Mouse (Mus musculus) gastrocnemius, postnatal 36 days (tissue): ENCODE results near the gene Hilpda. TPM values are rescaled to one million over a fixed set of nuclear protein-coding genes. Genes with fewer than 3 reads are reported as not detected.

Experiments used
- DNase-seq, 2 experiments: peaks; one replicate each; pipeline ENCODE4 v3.0.0; 2022
- intact Hi-C: fragments of 180-260 bp; cut with DNase I; formaldehyde crosslinking; loops from one replicate; pipeline ENCODE4 v1.15.1; 2025
- total RNA-seq, 2 experiments: library from RNA; stranded (reverse); gene quantifications; 2 replicates each; pipeline ENCODE4 v1.2.3; 2021

The Hilpda gene
- total RNA-seq, 2 experiments from 2014 or later: 3.2 to 3.4 TPM

DNA sequence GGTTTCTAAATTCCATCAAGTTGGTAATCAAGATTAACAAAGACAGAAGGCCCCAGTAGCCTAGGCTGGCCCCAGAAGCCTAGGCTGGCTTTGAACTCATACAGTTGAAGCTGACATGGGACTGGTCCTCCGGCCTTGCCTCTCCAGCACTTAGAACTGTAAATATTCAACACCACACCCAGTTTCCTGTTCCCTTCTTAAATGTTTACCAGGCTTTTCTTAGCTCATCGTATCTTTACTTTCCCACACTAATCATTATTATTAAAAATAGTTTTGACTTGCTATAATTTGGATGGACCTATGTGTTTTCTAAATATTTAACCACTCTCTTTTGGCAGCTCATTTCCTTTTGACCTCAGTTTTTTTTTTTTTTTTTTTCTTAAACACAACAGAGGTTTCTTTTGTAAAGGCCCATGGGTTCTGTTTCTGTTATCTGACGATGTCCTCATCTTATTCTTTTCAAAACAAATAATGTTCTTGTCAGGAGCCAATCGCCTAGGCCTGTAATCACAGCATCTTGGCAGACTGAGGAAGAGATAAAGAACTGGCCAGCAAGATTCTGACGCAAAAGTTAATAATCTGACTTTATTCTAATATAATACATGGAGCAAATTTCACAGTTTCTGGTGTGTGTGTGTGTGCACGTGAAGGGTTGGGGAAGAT, 3.2 kb upstream of the Hilpda start:
- intact Hi-C loops: no loop called here
- DNase-seq: no peak

DNA sequence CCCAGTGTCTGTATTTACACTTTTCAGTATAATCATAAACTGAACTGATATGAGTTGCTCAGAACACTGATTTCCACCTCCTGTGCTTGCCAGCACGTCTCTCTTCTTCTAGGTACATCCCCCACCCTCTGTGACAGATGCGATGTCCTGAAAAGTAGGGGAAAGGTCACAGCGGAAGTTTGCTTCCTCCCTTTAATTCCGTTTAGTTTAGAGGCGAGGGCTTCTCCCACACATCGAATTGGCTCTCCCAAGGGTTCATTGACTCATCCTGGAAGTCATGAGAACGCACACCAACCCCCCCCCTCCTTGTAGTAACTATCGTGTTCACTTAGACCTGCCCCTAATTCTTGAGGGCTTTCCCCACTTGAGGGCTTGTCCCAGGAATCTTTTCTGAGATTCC, 1.3 kb upstream of the Hilpda start:
- no peak for DNase-seq
- intact Hi-C loops: no loop called here

DNA sequence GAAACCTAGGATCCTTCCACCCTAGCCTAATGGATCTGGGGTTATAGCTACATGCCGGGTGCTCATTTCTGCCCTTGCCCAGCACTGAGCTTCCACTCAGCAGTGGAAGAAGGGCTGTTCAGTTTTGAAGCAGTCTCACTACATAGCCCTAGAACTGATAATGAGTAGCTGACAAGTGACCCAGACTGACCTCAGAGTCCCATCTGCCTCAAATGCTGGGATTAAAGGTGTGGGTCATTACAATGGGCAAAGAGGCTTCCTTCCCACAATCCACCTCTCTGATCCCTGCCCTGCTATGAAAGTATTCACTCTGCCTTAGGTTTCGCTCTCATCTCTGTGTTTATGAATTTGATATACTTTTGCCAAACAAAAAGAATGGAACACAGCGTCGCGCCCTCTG, 4.5 kb downstream of the Hilpda start:
- DNase-seq: no peak
- intact Hi-C loops: no loop called here

DNA sequence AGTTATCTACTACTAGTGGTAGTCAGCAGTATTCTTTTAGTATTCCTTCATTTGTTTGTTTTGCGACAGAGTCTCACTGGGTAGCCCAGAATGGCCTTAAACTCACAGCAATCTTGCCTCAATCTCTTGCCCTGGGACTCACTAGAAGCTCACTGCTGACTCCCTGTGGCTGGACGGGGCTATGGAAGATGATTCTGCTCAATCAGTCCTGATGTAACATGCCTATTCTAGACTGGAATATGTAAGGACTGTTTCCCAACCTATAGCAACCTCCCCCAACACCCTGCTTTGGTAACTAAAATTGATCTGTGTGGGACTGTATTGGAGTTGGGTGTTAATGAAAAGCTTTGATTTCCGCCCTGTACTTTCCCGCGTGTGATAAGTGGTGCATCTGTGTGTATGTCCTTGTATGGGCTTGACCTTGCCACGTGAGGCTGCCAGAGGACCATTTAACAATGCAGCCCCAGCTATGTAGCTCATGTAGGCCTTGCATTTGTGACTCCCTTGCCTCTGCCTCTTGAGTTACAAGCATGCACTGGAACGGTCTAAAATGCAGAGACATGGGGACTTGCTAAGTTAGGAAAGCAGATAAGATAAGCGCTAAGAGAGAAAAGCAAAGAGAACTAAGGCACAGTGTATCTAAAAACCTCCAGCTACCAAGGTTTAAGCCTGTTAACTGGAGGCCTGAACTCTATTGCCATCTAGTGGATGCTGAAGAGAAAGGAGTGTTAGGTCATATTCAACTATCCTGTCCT, 6.4 kb downstream of the Hilpda start:
- intact Hi-C loops: loop anchor here (2.0 kb wide), 3 partner anchors 38 to 108 kb away; no protein-coding TSS in a partner anchor
- DNase-seq: no peak

DNA sequence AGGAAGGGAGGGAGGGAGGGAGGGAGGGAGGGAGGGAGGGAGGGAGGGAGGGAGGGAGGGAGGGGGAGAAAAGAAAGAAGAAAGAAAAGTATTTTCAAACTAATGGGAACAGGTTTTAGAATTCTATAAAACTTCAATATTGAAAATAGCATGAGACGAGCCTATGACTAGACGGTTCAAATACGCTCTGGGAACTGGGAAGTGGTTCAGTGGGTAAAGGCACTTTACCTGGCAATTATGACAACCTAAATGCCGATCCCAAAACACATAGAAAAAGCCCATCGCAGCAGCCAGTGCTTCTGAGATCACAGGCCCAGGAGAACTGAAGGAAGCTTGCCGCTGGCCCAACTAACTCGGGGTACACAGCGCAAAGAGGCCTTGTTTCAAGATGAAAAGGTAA, 7.0 kb downstream of the Hilpda start, which contains the start of gene Fam71f2:
TSS of gene Fam71f2 (plus strand) at position 301 of the 400 bp plus-strand sequence.
- intact Hi-C loops: loop anchor here (2.0 kb wide), 3 partner anchors 38 to 108 kb away; no protein-coding TSS in a partner anchor
- DNase-seq: no peak

DNA sequence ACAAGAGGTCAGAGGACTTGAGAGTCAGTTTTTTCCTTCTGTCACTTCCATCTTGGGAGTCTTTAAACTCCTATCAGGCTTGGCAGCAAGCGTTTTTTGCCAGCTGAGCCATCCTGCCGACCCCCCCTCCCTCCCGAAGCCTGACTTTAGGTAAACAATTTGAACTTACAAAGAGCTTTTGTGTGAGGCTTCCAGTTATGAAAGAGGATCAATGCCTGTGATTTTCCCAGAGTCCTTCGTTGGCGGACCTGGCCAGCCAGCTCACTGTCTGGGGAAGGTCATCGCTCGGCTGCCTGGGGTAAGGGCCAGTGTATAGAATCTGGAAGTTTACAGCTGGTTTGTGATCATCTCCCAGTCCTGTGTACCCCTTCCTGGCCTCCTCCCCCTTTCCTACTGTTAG, 8.4 kb downstream of the Hilpda start:
- intact Hi-C loops: no loop called here
- DNase-seq: no peak

DNA sequence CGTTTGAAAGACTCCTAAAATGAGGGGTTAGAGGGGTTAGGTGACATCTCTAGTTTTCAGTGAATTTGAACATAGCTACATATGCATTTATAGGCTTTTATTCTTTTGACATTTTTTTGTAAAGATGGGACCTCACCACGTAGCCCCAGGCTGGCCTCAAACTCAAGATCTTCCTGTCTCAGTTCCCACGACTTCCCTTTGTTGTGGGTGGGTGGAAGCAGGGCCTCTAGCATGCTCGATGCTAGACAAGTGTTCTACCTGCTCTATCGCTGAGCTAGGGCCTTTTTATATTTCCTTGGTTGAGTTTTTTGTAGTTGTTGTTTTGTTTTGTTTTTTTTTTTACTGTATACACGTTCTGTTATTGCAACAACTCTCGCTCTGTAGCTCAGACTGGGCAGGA, 14.6 kb downstream of the Hilpda start:
- no peak for DNase-seq

DNA sequence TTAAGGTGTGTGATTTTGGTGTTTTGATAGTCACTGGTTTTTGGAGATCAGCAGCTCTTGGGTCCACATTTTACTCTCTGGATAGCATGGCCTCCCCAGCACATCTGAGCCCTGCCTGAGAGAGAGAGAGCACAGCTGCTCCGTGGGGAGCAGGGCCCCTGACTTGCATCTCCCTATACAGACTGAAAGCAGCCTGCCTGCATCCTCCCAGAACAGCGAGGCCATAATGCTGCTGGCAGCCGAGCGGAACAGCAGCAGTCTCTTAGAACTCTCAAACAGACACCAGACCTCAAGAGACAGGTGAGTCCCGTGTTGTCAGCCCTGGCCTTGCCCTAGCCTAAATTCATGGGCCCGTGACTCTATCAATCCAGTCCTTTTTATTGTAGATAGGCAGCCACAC, 15.2 kb downstream of the Hilpda start:
- intact Hi-C loops: no loop called here
- DNase-seq: no peak

More for the DNA sequence above, 14.6 kb downstream of the Hilpda start:
- intact Hi-C loops: no loop called here

DNA sequence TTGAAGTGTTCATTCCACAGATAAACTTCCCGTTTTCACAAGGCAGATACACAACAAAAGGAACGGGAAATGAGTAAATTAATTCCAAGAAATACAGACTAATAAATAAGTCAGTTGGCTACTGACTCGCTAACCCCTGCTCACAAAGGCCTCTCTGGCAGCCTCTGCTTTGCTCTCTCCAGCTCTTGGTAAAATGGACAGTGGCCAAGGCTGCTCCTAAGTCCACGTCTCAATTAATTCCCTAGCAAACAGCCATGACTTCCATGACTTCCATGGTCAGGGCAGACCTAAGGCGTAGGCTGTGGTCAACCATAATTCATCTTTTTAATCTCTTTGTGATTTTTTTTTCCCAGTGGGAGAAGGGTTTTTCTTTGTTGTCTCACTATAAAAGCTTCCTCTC, 15.7 kb downstream of the Hilpda start:
- intact Hi-C loops: no loop called here
- no peak for DNase-seq

DNA sequence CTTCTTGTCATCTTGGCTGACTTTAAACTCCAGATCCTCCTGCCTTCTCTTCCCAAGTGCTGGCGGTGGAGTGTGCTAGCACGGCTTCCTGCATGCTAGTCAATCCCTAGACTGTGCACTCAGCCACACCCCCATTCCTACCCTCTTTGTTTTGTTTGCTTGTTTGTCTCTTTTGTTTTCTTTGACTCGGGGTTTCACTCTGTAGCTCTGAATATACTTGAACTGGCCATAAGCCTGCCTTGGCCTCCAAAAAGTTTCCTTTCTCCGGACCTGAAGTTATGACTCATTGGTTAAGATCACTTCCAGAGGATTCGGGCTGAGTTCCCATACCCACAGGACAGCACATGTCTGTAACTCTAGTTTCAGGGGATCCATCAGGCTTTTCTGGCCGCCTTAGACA, 16.4 kb downstream of the Hilpda start:
- intact Hi-C loops: no loop called here
- no peak for DNase-seq

DNA sequence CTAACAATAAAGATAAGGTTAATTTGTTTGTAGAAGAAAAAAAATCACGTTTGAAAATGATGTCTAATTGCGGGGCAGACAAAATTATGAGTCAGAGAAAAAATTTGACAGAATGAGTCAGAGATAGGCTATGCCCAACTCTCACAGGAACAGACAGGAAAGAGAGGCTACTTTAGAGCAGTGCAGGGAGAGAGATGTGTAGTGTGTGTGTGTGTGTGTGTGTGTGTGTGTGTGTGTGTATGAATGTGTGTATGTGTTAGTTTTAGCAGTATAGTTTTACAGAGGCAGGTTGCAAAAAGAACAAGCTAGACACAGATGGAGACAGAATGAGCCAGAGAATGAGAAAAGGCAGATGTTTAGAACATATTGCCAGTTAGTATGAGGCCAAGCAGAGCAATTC, 26.8 kb downstream of the Hilpda start:
- intact Hi-C loops: no loop called here
- DNase-seq: no peak

DNA sequence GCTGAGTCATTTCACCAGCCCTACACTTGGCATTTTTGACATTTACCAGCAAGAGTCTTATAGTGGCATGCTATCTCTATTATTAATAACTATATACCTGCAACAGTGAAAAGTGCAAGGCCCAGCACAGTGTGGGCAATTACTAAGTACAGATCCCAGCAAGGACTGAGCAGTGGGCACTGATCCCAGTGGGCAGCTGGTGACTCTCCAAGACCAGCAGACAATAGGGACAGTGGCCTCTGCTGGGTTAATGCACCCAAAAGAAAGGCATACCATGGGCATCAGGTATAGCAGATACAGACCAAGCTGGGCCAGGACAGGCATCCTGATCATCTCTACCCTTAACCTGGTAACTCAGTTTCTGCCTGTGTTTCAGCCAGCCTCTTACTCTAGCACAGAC, 31.0 kb downstream of the Hilpda start:
- DNase-seq: no peak
- intact Hi-C loops: no loop called here

DNA sequence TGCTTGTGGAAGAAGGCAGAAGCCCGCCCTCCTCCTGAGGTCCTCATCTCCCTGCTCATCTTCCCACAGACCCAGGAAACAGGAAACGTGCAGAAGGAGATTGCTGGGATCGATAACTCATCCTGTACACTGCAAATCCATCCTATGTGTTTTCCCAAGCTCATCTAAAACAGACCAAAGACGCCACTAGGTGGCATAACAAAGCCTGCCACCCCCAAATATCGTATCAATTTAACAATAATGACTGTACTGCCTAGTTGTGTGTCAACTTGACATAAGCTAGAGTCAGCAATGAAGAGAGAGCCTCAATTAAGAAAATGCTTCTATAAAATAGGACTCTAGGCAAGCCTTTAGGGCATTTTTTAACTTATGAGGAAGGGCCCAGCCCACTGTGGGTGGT, 31.4 kb downstream of the Hilpda start:
- intact Hi-C loops: no loop called here

DNA sequence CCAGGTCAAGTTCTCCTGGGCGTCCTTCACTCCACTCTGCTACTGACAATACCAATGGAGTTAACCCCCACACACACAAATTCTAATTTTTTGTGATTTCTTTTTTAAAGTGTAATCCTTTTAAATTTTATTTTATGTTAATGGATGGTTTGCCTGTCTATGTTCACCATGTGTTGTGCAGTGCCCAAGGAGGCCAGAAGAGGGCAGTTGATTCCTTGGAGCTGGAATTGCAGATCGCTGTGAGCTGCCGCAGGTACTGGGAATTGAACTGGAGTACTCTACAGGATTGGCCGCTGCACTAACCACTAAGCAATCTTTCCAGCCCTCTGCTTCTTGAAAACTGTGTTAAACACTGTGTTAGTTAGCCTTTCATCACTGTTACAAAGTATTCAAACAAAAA, 33.2 kb downstream of the Hilpda start:
- DNase-seq: no peak
- intact Hi-C loops: no loop called here

More for the DNA sequence above, 31.4 kb downstream of the Hilpda start:
- DNase-seq: no peak

DNA sequence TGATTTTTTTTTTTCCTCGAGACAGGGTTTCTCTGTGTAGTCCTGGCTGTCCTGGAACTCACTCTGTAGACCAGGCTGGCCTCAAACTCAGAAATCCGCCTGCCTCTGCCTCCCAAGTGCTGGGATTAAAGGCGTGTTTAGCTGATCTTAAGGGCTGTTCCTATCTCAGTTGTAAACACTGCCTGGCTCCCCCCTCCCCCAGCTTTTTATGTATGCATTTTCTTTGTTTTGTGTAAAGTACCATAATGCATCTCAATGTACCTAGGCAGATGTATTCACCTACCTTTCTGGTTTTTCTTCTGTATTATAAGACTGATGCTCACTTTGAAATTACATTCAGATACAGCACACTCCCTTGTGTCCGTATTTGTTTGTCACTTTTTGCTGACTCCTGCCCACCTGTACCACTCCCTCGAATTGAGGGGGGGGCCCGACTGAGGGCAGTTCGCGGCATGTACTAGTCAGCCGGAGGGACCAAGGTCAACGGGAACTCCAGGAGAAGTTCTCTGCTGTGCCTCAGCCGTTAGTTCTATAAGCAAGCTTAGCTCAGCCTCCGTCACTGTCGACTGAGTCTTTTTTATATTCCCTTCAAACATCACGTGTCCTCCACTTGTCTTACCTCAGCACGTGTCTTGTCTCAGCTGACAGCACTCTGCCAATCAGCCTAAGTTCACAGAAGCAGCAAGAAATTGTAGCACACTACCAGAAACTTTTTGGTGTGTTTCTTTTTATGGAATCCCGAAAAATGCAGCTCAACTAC, 36.7 kb downstream of the Hilpda start:
- intact Hi-C loops: no loop called here

DNA sequence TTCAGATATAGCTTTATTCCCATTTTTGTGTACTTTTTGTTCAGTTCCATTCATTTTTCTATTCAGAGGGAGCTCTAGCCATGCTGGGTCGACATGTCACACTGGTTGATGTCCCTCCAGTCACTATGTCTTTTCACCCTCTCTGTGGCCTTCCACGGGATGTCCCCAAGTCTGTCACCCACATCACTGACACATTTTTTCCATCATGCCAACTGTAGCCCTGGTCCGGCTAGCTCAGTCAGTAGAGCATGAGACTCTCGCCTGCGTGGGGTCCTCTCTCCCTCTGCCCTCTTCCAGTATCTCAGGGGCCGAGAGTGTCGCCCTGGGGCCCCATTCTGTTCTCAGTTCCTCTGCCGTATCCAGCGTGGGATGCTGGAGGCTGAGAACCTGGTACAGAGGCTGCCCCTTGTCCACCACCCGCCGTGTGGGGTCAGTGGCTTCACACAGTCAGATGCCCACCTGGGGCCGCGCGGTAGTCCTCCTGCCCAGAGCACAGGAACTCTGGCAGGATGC, 41.5 kb downstream of the Hilpda start:
- DNase-seq: no peak
- intact Hi-C loops: no loop called here

More for the DNA sequence above, 36.7 kb downstream of the Hilpda start:
- DNase-seq: no peak

DNA sequence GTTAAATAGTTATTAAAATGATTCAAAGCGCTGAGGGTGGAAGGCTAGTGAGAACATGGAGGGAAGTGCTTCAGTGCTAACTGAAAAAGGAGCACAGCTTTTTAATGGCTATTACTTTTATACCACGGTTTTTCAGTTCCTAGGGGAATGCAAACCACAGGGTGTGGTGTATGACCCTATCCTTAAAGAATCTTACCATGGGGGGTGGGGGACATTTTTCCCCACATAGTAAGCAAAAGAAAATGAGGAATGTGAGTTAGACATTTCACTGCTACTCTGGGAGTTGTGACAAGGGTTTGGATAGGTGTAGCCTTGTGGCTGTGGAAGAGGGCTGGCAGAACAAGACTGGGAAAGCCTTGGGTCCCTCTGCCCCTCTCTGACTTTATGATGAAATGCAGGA, 45.0 kb downstream of the Hilpda start:
- intact Hi-C loops: no loop called here
- no peak for DNase-seq

DNA sequence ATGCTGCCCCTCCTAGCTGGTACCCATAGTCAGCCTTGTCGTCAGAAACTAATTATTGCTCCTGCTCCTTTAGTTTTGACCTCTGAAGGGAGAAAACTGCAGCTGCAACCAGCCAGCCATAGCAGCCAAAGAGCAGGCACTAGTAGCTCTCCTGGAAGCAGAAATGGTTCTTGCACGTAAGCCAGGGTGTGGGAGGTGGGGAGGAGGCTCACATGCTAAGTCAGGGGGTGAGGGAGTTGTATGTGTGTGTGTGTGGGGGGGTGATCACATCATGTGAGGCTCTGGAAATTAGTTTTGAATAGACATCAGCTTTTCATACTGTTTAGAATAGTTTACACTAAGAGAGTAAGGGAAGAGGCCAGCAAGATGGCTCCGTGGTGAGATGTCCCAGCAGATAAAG, 45.7 kb downstream of the Hilpda start:
- no peak for DNase-seq
- intact Hi-C loops: no loop called here

DNA sequence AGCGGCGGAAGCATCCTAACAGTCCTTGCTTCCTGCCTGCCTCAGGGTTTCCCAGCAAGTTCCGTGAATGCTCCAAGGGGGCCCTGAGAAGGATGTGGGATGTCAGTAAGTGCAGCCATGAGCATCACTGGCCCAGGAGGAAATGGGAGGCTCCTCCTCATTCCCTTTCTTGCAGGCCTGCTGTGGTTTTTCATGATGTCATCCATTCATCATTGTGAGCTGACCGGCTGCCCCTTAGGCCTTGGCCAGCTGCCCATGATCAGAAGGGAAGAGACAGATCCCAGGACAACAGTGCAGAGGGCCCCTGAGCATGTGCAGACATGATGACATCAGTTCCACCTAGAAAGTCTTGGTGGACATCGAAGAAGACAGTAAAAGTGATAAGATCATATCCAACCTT, 46.6 kb downstream of the Hilpda start, which contains the start of gene Fam71f1:
TSS of gene Fam71f1 (plus strand) at position 262 of the 400 bp plus-strand sequence.
- intact Hi-C loops: no loop called here
- no peak for DNase-seq

DNA sequence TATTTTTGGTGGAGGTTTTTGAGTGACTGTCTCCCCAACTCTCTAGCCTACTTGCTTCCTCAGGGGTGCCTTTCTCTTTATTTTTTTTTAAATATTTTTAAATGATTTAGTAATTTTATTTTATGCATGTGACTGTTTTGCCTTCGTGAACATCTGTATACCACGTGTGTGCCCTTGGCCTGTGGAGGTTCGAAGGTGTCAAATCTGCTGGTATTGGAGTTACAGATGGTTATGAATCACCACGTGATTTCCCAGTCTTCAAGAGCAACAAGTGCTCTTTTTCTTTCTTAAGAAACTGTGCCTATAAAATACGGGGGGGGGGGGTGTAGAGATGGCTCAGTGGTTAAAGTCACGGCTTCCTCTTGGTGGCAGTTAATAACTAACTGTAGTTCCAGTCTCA, 49.3 kb downstream of the Hilpda start:
- intact Hi-C loops: no loop called here
- DNase-seq: no peak

DNA sequence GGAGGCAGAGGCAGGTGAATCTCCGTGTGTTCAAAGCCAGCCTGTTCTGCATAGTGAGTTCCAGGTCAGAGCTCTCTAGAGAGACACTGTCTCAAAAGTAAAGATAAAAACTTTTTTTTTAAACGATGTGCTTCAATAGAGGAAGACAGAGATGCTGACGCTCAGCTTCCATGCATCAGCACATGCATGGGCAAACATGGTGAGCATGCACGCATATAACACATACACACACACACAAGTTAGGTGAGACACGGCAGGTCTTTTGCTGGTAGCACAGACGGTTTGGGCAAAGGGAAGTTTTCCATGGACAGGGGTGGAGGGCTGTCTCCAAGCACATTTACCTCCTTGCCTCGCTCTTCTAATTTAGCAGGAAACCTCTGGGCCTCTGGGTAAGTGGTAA, 49.9 kb downstream of the Hilpda start:
- no peak for DNase-seq
- intact Hi-C loops: no loop called here
